Mouse (Mus musculus): Measurements from ENCODE around the gene Comt. TPM values are rescaled to one million over a fixed set of nuclear protein-coding genes. Genes with fewer than 3 reads are reported as not detected.

Gene Comt
- polyA plus RNA-seq (2012): 45.8 and 47.0 TPM in 2 replicates

GRCm38 (mm10) chr16:18426802-18427280 is at the start of gene Comt:
Comt (minus strand) TSS chr16:18426852.

GRCm38 (mm10) chr16:18426215-18426791 is 349 bp downstream of the Comt start, which contains the start of gene Txnrd2:
Txnrd2 (plus strand) TSS chr16:18426384.

Other genes with a start within 250 kb of the Comt start
- not detected in 2 replicates for gene Ccdc188, start 209.0 kb downstream of the Comt start, polyA plus RNA-seq (2012)
- 98.1 and 106 TPM in 2 replicates for gene Zdhhc8, start 191.7 kb downstream of the Comt start, polyA plus RNA-seq (2012)
- gene Trmt2a, start 178.2 kb downstream of the Comt start, polyA plus RNA-seq (2012): 75.2 and 82.3 TPM in 2 replicates
- 993 and 1,045 TPM in 2 replicates for gene Ranbp1, start 178.1 kb downstream of the Comt start, polyA plus RNA-seq (2012)
- not detected in 2 replicates for gene Gm49776, start 168.5 kb downstream of the Comt start, polyA plus RNA-seq (2012)
- 5.6 and 7.1 TPM in 2 replicates for gene Dgcr8, start 137.6 kb downstream of the Comt start, polyA plus RNA-seq (2012)
- gene Tango2, start 78.7 kb downstream of the Comt start, polyA plus RNA-seq (2012): 13.4 and 21.9 TPM in 2 replicates
- gene Arvcf, start 78.7 kb downstream of the Comt start, polyA plus RNA-seq (2012): 9.6 and 15.0 TPM in 2 replicates
- 16.9 and 21.2 TPM in 2 replicates for gene Txnrd2, start 468 bp downstream of the Comt start, polyA plus RNA-seq (2012)
- gene Gnb1l, start 71.9 kb upstream of the Comt start, polyA plus RNA-seq (2012): 9.5 and 11.6 TPM in 2 replicates
- 3.4 and 3.5 TPM in 2 replicates for gene Rtl10, start 72.0 kb upstream of the Comt start, polyA plus RNA-seq (2012)
- 0.02 and 0.05 TPM in 2 replicates for gene Tbx1, start 163.8 kb upstream of the Comt start, polyA plus RNA-seq (2012)
- gene Gp1bb, start 195.6 kb upstream of the Comt start, polyA plus RNA-seq (2012): 39.2 and 52.5 TPM in 2 replicates
- 2.0 and 4.7 TPM in 2 replicates for gene Gm49601, start 199.6 kb upstream of the Comt start, polyA plus RNA-seq (2012)
- 6.9 and 10.6 TPM in 2 replicates for gene Sept5, start 203.1 kb upstream of the Comt start, polyA plus RNA-seq (2012)

Measured in megakaryocyte-erythroid progenitor cell, adult 5 weeks (primary cell).